Mouse (Mus musculus): ENCODE measurements around the gene Hcn3.

GRCm38 (mm10) chr3:89113058-89113457, 46.9 kb downstream of the Hcn3 start:
- no peak for TF ChIP-seq CTCF (IDR thresholded peaks at IDR 0.05)
- TF ChIP-seq EP300 (IDR thresholded peaks at IDR 0.05): no peak

All from lung, postnatal 0 days (tissue).